Mouse (Mus musculus) kidney, adult 2 months (tissue): Measurements from ENCODE around the gene Slit3.

Source experiments
- CTCF ChIP-seq: fragments of 200-500 bp; conservative IDR thresholded peaks from 2 replicates; pipeline ENCODE4 v1.5.1; 2011; ENCODE audit warnings: low read depth, mild to moderate bottlenecking, control low read depth, low read length, moderate library complexity, mixed read lengths; ENCODE audit not compliant: insufficient read depth, insufficient read length
- POLR2A ChIP-seq: fragments of 200-500 bp; IDR thresholded peaks from one replicate; pipeline ENCODE4 v1.6.1; 2011; ENCODE audit warnings: low read depth, low read length, control low read depth

DNA sequence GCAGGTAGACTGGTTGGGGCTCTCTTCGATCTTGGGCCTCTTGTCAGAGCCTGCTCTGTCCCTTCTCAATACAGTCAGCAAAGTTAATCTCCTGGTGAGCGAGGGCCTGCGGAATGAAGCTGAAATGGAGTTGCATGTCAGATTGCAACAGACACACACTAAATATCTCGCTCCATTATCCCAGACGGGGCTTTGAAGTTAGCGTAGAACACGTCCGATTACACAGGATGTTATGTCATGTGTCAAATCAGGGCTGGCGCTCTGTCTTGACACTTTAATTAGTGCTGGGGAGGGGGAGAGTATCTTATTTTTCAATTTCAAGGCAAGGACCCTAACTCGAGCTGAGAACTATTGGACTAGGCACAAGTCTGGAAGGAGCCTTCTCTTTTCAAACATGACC, 243.4 kb downstream of the Slit3 start:
- TF ChIP-seq CTCF, result no peak
- TF ChIP-seq POLR2A, result no peak
